Mouse (Mus musculus): Measurements from ENCODE around the gene Hectd3.

The Hectd3 gene

GRCm38 (mm10) chr4:116995131-116995797, at the start of gene Hectd3:
TSS of gene Hectd3 (plus strand) at chr4:116995317.
- peak in 1 of 2 experiments; percentile 52 for DNase-seq (ENCODE audit: low spot score in 2 of 2)

- no peak for DNase-seq (ENCODE audit: low spot score in 2 of 2)
These were observed 43.5 kb upstream of the Hectd3 start for GRCm38 (mm10) chr4:116951642-116952041.

- no peak for DNase-seq (ENCODE audit: low spot score in 2 of 2)
These were observed 40.2 kb upstream of the Hectd3 start for GRCm38 (mm10) chr4:116954951-116955350.

GRCm38 (mm10) chr4:116976503-116976902, 18.6 kb upstream of the Hectd3 start:
- DNase-seq (ENCODE audit: low spot score in 2 of 2): no peak

- DNase-seq (ENCODE audit: low spot score in 2 of 2): no peak
These were observed 9.4 kb upstream of the Hectd3 start for GRCm38 (mm10) chr4:116985681-116986080.

- DNase-seq (ENCODE audit: low spot score in 2 of 2): peak; percentile 68 to 74
These were observed 8.6 kb upstream of the Hectd3 start for GRCm38 (mm10) chr4:116986400-116987121.

GRCm38 (mm10) chr4:116987122-116987456, 8.0 kb upstream of the Hectd3 start:
- DNase-seq (ENCODE audit: low spot score in 2 of 2): no peak

GRCm38 (mm10) chr4:116989731-116990130, 5.4 kb upstream of the Hectd3 start:
- no peak for DNase-seq (ENCODE audit: low spot score in 2 of 2)

- peak; percentile 42 to 75 for DNase-seq (ENCODE audit: low spot score in 2 of 2)
These were observed 3.8 kb upstream of the Hectd3 start for GRCm38 (mm10) chr4:116991366-116991765.

GRCm38 (mm10) chr4:116993672-116994621, 1.2 kb upstream of the Hectd3 start, which contains the start of gene Urod:
TSS of gene Urod (minus strand) at chr4:116994413.
- DNase-seq (ENCODE audit: low spot score in 2 of 2): peak; percentile 91 to 92

- DNase-seq (ENCODE audit: low spot score in 2 of 2): no peak
These were observed 650 bp downstream of the Hectd3 start for GRCm38 (mm10) chr4:116995798-116996135.

GRCm38 (mm10) chr4:116999513-117000154, 4.5 kb downstream of the Hectd3 start:
- no peak for DNase-seq (ENCODE audit: low spot score in 2 of 2)

- no peak for DNase-seq (ENCODE audit: low spot score in 2 of 2)
These were observed 6.8 kb downstream of the Hectd3 start for GRCm38 (mm10) chr4:117001957-117002356.

- DNase-seq (ENCODE audit: low spot score in 2 of 2): peak; percentile 33 to 57
These were observed 7.7 kb downstream of the Hectd3 start for GRCm38 (mm10) chr4:117002543-117003521.

- no peak for DNase-seq (ENCODE audit: low spot score in 2 of 2)
These were observed 9.5 kb downstream of the Hectd3 start for GRCm38 (mm10) chr4:117004649-117005048.

GRCm38 (mm10) chr4:117005611-117006400, 10.7 kb downstream of the Hectd3 start:
- no peak for DNase-seq (ENCODE audit: low spot score in 2 of 2)

GRCm38 (mm10) chr4:117007058-117007457, 11.9 kb downstream of the Hectd3 start:
- DNase-seq (ENCODE audit: low spot score in 2 of 2): no peak

- no peak for DNase-seq (ENCODE audit: low spot score in 2 of 2)
These were observed 15.1 kb downstream of the Hectd3 start for GRCm38 (mm10) chr4:117010231-117010630.

GRCm38 (mm10) chr4:117013596-117013995, 18.5 kb downstream of the Hectd3 start:
- no peak for DNase-seq (ENCODE audit: low spot score in 2 of 2)
